Mouse (Mus musculus): ENCODE results near the gene Aph1b.
"Not testable (repeated sequence)": the region's sequence is repeated elsewhere in the genome, so short reads cannot be mapped to it uniquely, and the experiment has no call there.

Gene Aph1b

DNA sequence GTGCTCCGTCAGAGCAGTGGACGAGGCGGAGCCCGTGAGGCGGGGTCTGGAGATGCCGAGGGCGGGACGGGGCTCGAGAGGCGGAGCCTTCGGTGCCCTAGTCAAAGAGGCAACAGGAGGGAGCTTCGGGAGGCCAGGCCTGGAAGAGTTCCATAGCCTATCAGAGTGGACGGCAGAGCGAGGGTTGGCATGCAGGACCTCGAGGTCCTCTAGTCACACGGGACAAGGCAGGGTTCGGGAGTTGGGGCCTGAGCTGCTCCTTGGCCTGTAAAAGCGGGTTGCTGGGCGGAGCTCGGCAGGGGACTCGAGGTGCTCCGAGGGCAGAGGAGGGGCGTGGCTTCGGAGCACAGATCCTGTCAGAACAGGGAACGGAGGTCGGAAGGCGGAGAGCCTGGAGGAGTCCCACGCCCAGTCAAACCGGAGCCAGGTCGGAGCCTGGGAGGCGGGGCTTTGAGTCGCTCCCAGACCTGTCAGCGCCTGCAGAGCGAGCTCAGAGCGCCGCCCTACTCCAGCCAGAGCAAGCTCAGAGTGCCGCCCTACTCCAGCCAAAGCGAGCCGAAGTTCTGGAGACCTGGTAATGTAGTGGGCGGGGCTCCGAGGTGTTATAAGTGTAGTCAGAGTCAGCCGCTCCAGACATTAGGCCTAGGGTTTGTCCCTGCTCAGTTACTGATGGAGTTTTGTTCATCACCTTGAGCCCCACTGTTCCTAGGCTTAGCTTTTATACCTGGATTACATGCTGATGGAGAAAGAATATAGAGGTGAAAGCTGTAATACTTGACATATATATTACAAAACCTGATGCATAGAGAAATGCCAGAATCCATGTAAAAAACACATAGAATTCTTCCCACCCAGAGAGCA lies at the start of gene Aph1b:
Aph1b (minus strand) TSS at position 27 of the 861 bp plus-strand sequence.
- DNase-seq: peak; percentile 97

DNA sequence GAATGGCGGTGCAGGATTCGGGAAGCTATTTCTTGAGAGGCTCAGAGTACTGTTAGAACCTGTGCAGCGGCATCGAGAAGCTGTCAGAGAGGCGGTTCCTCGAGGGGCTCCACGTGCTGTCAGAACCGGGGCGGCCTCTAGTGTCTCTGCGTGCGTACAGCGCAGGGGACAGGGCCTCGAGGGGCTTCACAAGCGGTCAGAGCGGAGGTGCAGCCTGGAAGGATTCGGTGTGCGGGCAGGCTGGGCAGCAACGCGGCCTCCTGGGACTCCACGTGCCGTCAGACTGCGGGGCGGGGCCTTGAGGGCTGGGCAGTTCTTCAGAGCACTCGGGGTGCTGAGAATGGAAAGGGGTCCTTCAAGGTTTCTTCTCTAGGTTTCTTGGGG lies 39.8 kb upstream of the Aph1b start:
- DNase-seq: no peak

- peak; percentile 100 for DNase-seq
Measured at GRCm38 (mm10) chr9:66834318-66835096, 39.2 kb upstream of the Aph1b start, which contains the start of gene Aph1c. TSS of gene Aph1c (minus strand) at chr9:66834726.

DNA sequence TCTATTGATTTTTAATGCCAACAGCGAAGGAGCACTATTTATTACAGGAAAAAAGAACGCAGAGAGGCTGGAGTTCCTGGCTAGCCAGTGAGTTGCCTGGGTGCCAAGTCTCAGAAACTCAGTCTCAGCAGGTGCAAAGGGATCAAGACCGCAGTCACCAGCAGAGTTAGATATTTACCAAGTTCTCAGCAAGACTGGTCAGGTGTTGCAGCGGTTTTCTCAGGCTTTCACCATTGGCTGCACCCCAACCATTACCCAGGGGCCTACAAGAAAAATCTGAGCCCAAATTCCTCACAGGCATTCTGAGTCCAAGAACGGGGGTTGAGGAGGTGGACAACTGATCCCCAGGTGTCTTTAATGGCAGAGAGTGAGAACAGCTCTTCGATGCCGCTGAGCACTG lies 38.6 kb upstream of the Aph1b start:
- DNase-seq: no peak

- no peak for DNase-seq
Measured at GRCm38 (mm10) chr9:66832366-66832908, 37.1 kb upstream of the Aph1b start.

- DNase-seq: peak; percentile 30
Measured at GRCm38 (mm10) chr9:66825990-66826389, 30.7 kb upstream of the Aph1b start.

GRCm38 (mm10) chr9:66822255-66822654 lies 27.0 kb upstream of the Aph1b start:
- not testable (repeated sequence) for DNase-seq

GRCm38 (mm10) chr9:66820996-66821395 lies 25.7 kb upstream of the Aph1b start:
- no peak for DNase-seq

- no peak for DNase-seq
Measured at GRCm38 (mm10) chr9:66813392-66813791, 18.1 kb upstream of the Aph1b start.

DNA sequence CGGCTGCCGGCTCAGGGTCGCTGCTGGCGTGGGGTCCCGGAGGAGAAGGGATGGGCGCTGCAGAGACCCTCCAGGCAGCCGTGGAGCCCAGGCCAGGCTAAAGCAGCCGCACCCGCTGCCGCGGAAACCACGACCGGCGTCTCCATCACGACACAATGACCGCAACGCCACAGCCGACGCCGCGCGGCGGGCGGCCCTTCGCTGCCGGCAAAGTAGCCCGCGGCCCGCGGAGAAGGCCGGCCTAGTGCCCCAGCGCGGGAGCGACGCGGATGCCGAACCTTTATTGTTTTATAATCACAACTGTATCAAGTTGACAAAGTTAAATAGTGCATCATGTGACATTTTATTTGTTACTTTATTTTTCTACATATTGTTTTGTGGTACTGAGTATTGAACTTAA lies 10.7 kb upstream of the Aph1b start:
- not testable (repeated sequence) for DNase-seq

GRCm38 (mm10) chr9:66801947-66802346 lies 6.7 kb upstream of the Aph1b start:
- DNase-seq: no peak

GRCm38 (mm10) chr9:66796739-66797138 lies 1.4 kb upstream of the Aph1b start, which contains the start of gene Gm10647:
TSS of gene Gm10647 (plus strand) at chr9:66797039.
- no peak for DNase-seq

DNA sequence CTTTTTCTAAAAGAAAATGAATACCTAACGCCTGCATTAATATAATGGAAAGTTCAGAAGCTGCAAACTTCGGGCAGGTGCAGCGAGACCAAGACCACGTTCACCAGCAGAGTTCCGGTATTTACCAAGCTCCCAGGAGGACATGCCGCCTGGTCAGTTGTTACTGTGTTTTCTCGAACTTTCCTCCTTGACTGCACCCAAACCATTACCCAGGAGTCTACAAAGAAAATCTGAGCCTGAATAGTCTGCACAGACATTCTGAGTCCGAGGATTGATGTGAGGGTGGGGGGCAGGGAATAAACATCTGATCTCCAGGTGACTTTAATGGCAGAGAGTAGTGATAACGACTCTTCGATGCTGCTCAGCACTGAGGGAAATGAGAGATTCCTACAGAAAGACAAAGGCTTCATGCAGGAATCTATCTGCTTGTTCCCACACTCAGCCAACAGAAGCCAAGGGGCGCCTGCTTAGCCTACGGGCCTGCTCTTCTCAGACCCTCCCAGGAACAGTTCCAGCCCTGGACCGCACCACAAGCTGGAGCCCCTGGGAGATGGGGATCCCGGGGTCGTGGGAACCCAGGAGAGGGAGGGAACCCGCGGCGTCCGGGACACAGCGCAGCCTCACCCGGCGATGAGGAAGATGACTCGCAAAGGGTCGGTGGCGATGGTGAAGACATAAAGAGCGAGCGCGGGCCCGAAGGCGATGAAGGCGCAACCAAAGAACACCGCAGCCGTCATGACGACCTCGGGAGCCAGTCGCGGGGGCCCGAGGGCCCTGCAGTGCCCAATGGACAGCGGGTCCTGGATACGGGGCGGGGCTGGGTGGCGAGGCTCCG lies 444 bp downstream of the Aph1b start:
- no peak for DNase-seq

- DNase-seq: peak; percentile 26
Measured at GRCm38 (mm10) chr9:66787821-66788220, 7.5 kb downstream of the Aph1b start.

DNA sequence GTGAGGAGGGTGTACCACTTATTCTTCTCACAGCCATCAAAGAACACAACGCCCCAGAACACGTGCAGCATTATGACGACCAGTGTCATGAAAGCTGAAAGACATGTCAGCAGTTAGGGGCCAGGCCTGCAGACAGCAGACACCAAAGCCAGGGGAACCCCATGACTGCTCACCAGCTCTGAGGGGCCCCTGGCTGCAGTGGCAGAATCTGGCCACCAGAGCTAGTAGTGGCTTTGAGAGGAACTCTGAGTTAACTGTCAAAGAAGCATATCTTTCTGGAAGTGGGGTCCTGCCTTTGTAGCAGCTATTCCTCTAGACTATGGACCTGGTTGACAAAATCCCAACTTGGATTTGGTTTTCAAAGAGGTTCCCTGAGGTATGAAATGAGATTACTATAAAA lies 10.7 kb downstream of the Aph1b start:
- not testable (repeated sequence) for DNase-seq

DNA sequence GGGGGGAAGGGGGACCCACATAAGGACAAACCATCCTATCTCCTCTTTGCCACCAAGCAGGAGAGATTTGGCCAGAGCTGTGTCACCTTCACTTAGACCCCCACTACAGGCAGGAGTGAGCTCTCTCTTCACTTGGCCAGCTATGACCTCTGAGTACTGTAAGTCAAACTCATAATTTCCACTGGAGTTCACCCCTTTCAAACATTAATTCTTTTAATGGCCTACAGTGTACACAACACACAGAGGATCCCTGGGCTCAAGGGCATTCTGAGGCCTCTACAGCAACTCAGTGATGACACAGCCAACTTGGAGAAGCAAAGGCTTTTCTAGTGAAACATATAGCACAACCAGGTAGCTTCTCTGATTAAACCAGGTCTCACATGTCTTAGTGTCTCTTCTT lies 24.6 kb downstream of the Aph1b start:
- no peak for DNase-seq

DNA sequence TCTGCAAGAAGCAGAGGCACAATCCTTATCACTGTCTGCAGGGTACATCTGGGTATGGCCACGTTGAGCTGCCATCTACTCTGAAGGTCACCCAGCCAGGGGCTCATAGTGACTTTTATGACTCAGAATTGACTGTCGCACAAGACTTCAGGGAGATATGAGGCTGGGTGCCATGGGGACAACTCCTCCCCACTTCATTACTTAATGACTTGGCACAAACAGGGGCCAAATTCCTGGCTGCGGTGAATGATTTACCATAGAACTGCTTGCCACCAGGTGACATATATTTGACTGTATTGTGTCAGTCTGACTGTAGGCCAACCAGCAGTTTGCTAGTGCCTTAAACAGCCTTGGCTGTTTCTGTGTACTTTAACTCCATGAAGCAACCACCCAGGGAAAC lies 26.0 kb downstream of the Aph1b start:
- DNase-seq: no peak

GRCm38 (mm10) chr9:66768721-66769120 lies 26.6 kb downstream of the Aph1b start:
- DNase-seq: no peak

DNA sequence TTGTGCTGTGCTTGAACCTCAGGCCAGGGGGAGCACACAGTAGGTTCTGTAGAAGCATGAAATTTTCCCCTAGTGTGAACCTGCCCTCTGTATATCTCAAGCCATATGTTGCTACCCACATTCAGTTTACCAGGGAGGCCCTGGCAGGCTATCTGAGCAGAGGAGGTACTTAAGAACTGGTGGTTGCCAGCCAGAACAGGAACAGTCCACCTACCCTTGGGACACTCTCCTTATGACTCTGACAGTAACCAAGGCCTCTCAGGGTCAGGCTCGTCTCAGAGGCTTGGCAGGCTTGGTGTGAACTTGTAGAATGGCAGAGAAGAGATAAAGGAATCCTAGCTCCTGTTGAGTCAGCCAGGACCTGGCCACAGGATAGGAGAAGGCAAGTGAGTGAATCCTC lies 34.3 kb downstream of the Aph1b start:
- no peak for DNase-seq

GRCm38 (mm10) chr9:66752849-66753248 lies 42.4 kb downstream of the Aph1b start:
- DNase-seq: peak; percentile 77

- peak; percentile 30 for DNase-seq
Measured at GRCm38 (mm10) chr9:66748390-66748789, 46.9 kb downstream of the Aph1b start.

DNA sequence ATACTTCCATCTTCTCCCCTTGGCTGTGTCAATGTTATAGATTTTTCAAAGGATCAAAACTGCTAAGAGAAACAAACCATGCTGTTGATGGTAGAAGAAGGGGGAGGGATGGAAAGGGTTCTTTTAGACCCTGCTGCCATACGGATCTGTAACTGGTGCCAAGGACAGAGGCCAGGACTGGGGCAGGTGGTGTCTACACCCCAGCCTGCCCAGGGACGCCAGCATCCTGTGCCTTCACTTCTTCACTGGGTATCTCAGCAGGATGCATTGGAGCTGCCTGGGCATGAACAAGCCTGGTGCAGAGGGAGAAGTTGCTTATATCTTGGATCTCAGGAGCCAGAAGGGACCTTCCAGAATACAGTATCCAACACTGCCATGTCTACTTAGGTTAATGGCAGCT lies 50.8 kb downstream of the Aph1b start:
- no peak for DNase-seq

- no peak for DNase-seq
Measured at GRCm38 (mm10) chr9:66739516-66739915, 55.8 kb downstream of the Aph1b start.

All from right cerebral cortex, adult 18-20 months (tissue).